Mouse (Mus musculus): ENCODE results near the gene Elmo1.

- no peak for TF ChIP-seq CTCF (IDR thresholded peaks at IDR 0.05; ENCODE audit: control insufficient read depth, insufficient read depth, insufficient read length)
- no peak for TF ChIP-seq CEBPB (IDR thresholded peaks at IDR 0.05; ENCODE audit: low read depth)
- no peak for TF ChIP-seq USF1 (IDR thresholded peaks at IDR 0.05; ENCODE audit: low read depth)
- TF ChIP-seq MYOG (IDR thresholded peaks at IDR 0.05; ENCODE audit: control insufficient read depth, extremely low read depth, insufficient read length), result no peak
Measured at GRCm38 (mm10) chr13:20305621-20306020, 215.2 kb downstream of the Elmo1 start.

Data from C2C12 (cell line).